ENCODE assay signal across 13 mouse cellular contexts in the genomic region with DNA sequence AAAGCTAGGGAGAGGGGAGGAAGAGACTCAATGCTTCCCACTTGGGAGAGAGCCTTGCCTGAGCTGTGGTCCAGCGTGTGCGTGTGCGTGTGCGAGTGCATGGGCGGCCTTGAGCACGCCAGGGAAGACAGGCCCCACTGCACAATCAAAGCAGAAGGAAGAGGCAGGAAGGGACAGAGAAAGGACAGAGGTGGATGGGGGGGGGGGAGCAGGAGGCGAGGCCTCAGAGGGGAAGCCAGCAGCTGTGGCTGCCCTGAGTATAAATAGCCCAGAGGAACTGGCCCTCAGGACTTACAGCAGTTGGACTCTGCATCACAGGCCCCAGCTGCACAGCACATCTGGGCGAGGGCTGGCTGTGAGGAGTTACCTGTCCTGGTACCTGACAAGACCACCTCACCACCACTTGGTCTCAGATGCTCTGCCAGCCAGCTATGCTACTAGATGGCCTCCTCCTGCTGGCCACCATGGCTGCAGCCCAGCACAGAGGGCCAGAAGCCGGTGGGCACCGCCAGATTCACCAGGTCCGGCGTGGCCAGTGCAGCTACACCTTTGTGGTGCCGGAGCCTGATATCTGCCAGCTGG. TPM values are rescaled to one million over a fixed set of nuclear protein-coding genes. Genes with fewer than 3 reads are reported as not detected.
DNase-seq lines count a peak whose midpoint lies in the region; ATAC-seq and TF ChIP-seq lines count a peak whose summit lies in the region.
"Had no signal": no experiment of that assay in that cellular context is flagged by ENCODE, and none has a peak within 500 bp of the region (broad histone marks: within the 10 kb centered on the region; RNA-seq: fewer than 3 reads in every experiment).

A gene (plus strand): TSS at position 292 of the 582 bp plus-strand sequence.

- no peak for DNase-seq in hindbrain, embryonic 11.5 days (ENCODE audit: low spot score)
- no peak for DNase-seq in hindbrain, postnatal 0 days (ENCODE audit: low spot score)
- peak; percentile 28 for DNase-seq in 3134 (ENCODE audit: extremely low read depth, insufficient read length, low spot score)
- DNase-seq in embryo, embryonic 11 days, result peak; percentile 38
- DNase-seq in limb, embryonic 10.5 days (ENCODE audit: low spot score), result no peak
- DNase-seq in layer of hippocampus, postnatal 25 days (ENCODE audit: extremely low spot score in 1 of 2, low spot score in 1 of 2), result no peak
- no peak for DNase-seq in cerebellum, postnatal 14 days
- DNase-seq in cerebellum, adult 11 months, result no peak
- DNase-seq: adrenal gland, postnatal 25 days; cerebellum, adult 9-11 months; forebrain, postnatal 0 days had no signal

- H3K27ac ChIP-seq in hindbrain, embryonic 11.5 days (ENCODE audit: low read depth, low read length), result no peak within 1 kb of the TSS
- no peak within 1 kb of the TSS for H3K27ac ChIP-seq in hindbrain, postnatal 0 days
- H3K27ac ChIP-seq in limb, embryonic 10.5 days, result peak within 1 kb of the TSS; percentile 77
- H3K27ac ChIP-seq: hindbrain, embryonic 14.5 days; midbrain, embryonic 12.5 days had no signal

- no peak for TF ChIP-seq CTCF in hindbrain, postnatal 0 days (IDR thresholded peaks at IDR 0.05; ENCODE audit: low read depth)

- no peak within 1 kb of the TSS for H3K4me3 ChIP-seq in hindbrain, embryonic 11.5 days (ENCODE audit: low read depth, low read length)
- H3K4me3 ChIP-seq in hindbrain, postnatal 0 days (ENCODE audit: low read length), result no peak within 1 kb of the TSS
- peak within 1 kb of the TSS; percentile 6; the same call in 1 of the 2 replicates for H3K4me3 ChIP-seq in limb, embryonic 10.5 days
- H3K4me3 ChIP-seq: midbrain, embryonic 12.5 days had no signal

- H3K27me3 ChIP-seq in hindbrain, embryonic 11.5 days (ENCODE audit: control insufficient read depth, insufficient read depth, low read length), result no peaks in the 10 kb centered on the region; the same call in 1 of the 2 replicates
- H3K27me3 ChIP-seq in hindbrain, postnatal 0 days (ENCODE audit: insufficient read depth, low read length), result no peaks in the 10 kb centered on the region
- H3K27me3 ChIP-seq in limb, embryonic 10.5 days (ENCODE audit: low read depth, poor library complexity, severe bottlenecking), result no peaks in the 10 kb centered on the region
- H3K27me3 ChIP-seq: midbrain, embryonic 12.5 days had no signal

- H3K9me3 ChIP-seq in hindbrain, embryonic 11.5 days (ENCODE audit: control insufficient read depth, low read length), result no peaks in the 10 kb centered on the region
- no peaks in the 10 kb centered on the region for H3K9me3 ChIP-seq in hindbrain, postnatal 0 days (ENCODE audit: low read length)
- no peaks in the 10 kb centered on the region for H3K9me3 ChIP-seq in limb, embryonic 10.5 days (replicated peaks)
- H3K9me3 ChIP-seq: midbrain, embryonic 12.5 days had no signal

- H3K36me3 ChIP-seq in hindbrain, embryonic 11.5 days (ENCODE audit: control insufficient read depth, insufficient read depth, low read length), result no peaks in the 10 kb centered on the region
- no peaks in the 10 kb centered on the region for H3K36me3 ChIP-seq in hindbrain, postnatal 0 days (ENCODE audit: insufficient read depth, low read length)
- H3K36me3 ChIP-seq in limb, embryonic 10.5 days, result no peaks in the 10 kb centered on the region
- H3K36me3 ChIP-seq: midbrain, embryonic 12.5 days had no signal

- peak; percentile 20; the same call in 1 of the 2 replicates for ATAC-seq in hindbrain, embryonic 11.5 days (ENCODE audit: low FRiP score)
- ATAC-seq in hindbrain, postnatal 0 days, result no peak
- ATAC-seq: forebrain, postnatal 0 days had no signal

- H3K9ac ChIP-seq in hindbrain, embryonic 11.5 days (ENCODE audit: low read depth, low read length), result no peak within 1 kb of the TSS
- no peak within 1 kb of the TSS for H3K9ac ChIP-seq in hindbrain, postnatal 0 days (replicated peaks; ENCODE audit: low read length)
- H3K9ac ChIP-seq: forebrain, postnatal 0 days; hindbrain, embryonic 14.5 days; midbrain, embryonic 12.5 days had no signal

- WGBS in hindbrain, embryonic 11.5 days, result 67% methylated on average over 13 of the region's 13 CpGs
- 64% methylated on average over 12 of the region's 13 CpGs for WGBS in hindbrain, postnatal 0 days
- WGBS in limb, embryonic 10.5 days, result 69% methylated on average over 13 of the region's 13 CpGs

- 0 out of 2 replicates have a peak, but pooled peaks cover 2% of the 10 kb centered on the region for H3K4me1 ChIP-seq in hindbrain, embryonic 11.5 days (replicated peaks; ENCODE audit: control insufficient read depth, insufficient read depth, low read length)
- H3K4me1 ChIP-seq in hindbrain, postnatal 0 days (ENCODE audit: insufficient read depth, low read length), result no peaks in the 10 kb centered on the region
- peaks cover 39% of the 10 kb centered on the region for H3K4me1 ChIP-seq in limb, embryonic 10.5 days

- H3K4me2 ChIP-seq in hindbrain, embryonic 11.5 days (replicated peaks; ENCODE audit: low read depth, low read length), result no peak within 1 kb of the TSS
- H3K4me2 ChIP-seq in hindbrain, postnatal 0 days (ENCODE audit: low read depth, low read length), result no peak within 1 kb of the TSS
- H3K4me2 ChIP-seq: hindbrain, embryonic 14.5 days; midbrain, embryonic 12.5 days had no signal

RNA-seq across cellular contexts. Expression of the gene that starts here (rescaled TPM):
- 0.14 and 0.23 TPM in 2 replicates for polyA plus RNA-seq in hindbrain, embryonic 11.5 days (2014; fragmentation: Nextera tagmentation; extraction: Ambion mirVana)
- 0.10 and 0.14 TPM in 2 replicates for total RNA-seq in hindbrain, postnatal 0 days (2014; rRNA removed)
- 0.28 and 0.29 TPM in 2 replicates for polyA plus RNA-seq in hindbrain, postnatal 0 days (2015; fragmentation: Nextera tagmentation; extraction: Ambion mirVana)
- 0.46 and 0.48 TPM in 2 replicates for polyA plus RNA-seq in limb, embryonic 10.5 days (2016; fragmentation: Nextera tagmentation; extraction: Ambion mirVana)
- under 1 TPM; 0.30 to 0.96 TPM for total RNA-seq in layer of hippocampus, postnatal 25 days (2021)
- total RNA-seq: adrenal gland, postnatal 25 days had no signal

Comparison
In these comparisons a context has a peak if more than half of its experiments do, and no peak if none do; other contexts are left out.
1. Peak in ATAC-seq in hindbrain, embryonic 11.5 days; RNA of the gene not detected or under 1 TPM.
2. DNase-seq: peak in 3134 (single experiment) and embryo, embryonic 11 days (single experiment); none in hindbrain, embryonic 11.5 days (single experiment), hindbrain, postnatal 0 days (single experiment), limb, embryonic 10.5 days (single experiment), layer of hippocampus, postnatal 25 days (0 of 2), cerebellum, postnatal 14 days (0 of 2) and cerebellum, adult 11 months (single experiment).